Mouse (Mus musculus): ENCODE measurements at regions not wholly inside any gene's neighbourhood (a gene's known extent, or its start where the extent isn't known, plus 50 kb on each side); places are given as distances from the start of the nearest gene placed in this dataset.

- DNase-seq (ENCODE audit: extremely low spot score, low spot score) = no peak
These were observed 51.8 kb downstream of the Calml3 start for GRCm38 (mm10) chr13:3752334-3752733.

GRCm38 (mm10) chr13:3751222-3751621 lies 52.9 kb downstream of the Calml3 start:
- no peak for DNase-seq (ENCODE audit: extremely low spot score, low spot score)

DNA sequence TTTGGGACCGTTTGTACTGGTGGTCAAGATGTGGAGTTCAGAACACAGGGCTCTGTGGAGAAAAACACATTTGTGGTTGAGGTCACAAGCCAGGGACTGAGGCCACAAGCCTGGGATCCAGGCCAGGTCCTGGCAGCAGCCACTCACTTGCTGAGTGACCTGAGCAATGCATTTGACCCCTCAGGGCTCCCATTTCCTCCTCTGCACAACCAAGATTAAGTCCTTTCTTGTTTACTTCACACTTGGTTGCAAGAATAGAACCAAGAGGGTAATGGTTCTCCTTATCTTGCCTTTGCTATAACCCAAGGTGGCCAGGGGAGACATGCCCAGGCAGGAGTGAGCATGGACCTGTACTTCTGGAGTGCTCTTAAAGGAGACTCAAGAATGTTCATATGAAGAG lies 53.4 kb downstream of the Calml3 start:
- DNase-seq (ENCODE audit: extremely low spot score, low spot score) = no peak

- DNase-seq (ENCODE audit: extremely low spot score, low spot score) = no peak
These were observed 54.5 kb downstream of the Calml3 start for GRCm38 (mm10) chr13:3749646-3750045.

GRCm38 (mm10) chr13:3748859-3749258 lies 55.3 kb downstream of the Calml3 start:
- no peak for DNase-seq (ENCODE audit: extremely low spot score, low spot score)

DNA sequence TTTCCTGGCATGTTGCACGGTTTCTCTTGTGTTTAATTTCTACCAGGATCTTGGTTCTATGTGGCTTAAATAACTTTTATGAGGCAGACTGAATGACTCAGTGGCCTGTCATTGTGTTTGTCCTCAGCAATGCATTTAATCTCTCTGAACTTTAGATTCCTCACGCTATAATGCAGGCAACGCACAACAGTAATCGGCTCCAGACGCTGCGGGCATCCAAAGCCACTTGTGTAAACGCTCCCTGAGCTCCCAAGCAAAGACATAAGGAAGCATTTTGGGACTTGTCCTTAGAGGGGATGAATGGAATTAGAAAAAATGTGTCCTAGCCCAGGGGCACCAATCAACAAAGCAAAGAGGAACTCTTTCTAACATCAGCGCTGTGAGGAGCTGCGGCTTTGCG lies 57.6 kb downstream of the Calml3 start:
- no peak for DNase-seq (ENCODE audit: extremely low spot score, low spot score)

- DNase-seq (ENCODE audit: extremely low spot score, low spot score) = no peak
These were observed 59.2 kb downstream of the Calml3 start for GRCm38 (mm10) chr13:3744870-3745269.

GRCm38 (mm10) chr13:3743692-3744457 lies 60.2 kb downstream of the Calml3 start:
- no peak for DNase-seq (ENCODE audit: extremely low spot score, low spot score)

DNA sequence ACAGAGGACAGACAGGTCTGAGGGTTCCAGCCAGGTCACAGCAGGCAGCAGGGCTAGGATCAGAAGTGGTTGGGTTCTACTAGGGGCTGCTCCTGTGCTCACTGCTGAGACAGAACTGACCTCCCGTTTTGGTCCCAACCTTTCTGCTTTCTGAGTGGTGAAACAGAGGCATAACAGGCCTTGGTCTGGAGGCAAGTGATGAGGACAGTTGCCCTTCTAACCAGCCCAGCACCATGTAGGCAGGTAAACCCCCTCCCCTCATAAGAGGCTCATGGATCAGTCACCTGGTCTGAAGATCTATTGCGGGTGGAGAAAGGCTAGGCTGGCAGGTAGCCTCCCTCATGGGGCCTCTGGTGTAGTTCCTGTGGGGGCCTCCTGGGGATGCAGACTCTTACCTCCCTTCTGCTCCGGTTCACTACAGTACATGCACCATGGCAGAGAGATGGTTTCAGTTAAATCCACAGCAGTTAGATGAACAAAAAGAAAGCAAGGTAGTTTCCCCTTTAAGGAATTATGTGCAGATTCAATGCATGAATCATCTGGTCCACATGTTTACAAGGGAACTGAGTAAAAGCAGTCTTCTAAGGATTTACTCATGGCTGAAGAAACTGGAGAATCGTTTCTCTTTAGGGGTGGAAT lies 61.2 kb downstream of the Calml3 start:
- DNase-seq (ENCODE audit: extremely low spot score, low spot score) = no peak

- peak; percentile 53 for DNase-seq (ENCODE audit: extremely low spot score, low spot score)
These were observed 61.9 kb downstream of the Calml3 start for GRCm38 (mm10) chr13:3742094-3742730.

DNA sequence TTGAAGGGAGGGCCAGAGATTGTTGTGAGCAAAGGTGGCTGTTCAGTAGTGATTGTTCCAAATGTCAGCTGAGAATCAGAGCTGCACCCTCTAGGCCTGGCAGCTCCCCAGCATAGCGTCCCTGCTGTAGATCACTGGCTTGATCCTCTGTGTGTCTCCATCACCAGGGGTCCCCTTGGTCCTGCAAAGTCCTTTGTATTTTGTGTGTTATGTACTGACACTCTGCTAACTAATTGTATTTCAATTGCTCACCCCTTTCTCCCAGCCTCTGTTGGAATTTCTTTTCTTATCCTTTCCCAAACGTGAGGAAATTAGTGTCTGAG lies 73.5 kb downstream of the Calml3 start:
- DNase-seq (ENCODE audit: extremely low spot score, low spot score) = no peak

DNA sequence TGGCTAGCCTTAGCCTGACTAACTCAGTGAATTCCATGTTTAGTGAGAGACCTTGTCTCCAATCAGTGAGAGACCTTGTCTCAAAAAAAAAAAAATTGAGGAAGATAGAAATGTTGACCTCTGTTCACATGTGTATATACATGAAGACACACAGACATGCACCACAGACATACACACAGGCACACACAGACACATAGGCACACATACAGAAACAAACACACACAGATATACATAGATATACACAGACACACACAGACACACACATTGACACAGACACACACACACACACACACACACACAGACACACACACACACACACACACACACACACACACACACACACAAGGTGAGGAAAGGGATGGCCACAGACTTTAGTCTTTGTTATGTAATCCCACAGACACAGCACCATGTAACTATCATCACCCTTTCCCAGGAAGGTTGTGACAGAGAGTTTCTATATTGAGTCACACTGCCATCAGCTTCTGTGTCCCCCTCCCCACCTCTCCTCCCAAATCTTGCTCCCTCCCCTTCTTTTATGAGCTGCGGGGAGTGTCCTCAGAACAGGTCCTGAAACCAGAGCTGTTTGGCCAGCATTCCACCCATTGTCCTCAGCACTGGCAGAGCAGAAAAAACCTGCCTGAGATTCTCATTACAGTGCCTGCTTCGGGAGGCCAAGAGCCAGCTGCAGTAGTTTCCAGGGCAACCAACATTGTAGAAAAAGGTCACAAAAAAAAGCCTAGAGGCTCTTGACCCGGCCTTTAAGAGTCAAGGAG lies 74.0 kb downstream of the Calml3 start:
- DNase-seq (ENCODE audit: extremely low spot score, low spot score) = peak; percentile 45

DNA sequence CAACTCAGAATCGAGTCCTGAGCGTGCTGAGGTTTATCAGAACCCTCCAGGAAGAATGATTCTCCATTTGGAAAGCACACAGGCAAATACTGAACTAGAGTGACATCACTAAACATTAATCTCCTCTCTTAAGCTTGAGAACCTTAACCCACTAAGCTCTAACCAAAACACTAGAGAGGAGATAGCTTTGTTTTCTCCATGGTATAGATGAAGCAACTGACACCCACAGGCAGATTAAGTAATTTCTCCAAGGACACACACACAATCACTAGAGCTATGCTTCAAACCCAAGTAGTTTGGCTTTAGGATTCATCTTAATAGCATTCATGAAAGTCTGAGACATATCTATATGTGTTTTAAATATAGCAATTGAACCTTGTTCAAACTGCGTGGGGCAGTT lies 75.2 kb downstream of the Calml3 start:
- DNase-seq (ENCODE audit: extremely low spot score, low spot score) = no peak

- no peak for DNase-seq (ENCODE audit: extremely low spot score, low spot score)
These were observed 77.8 kb downstream of the Calml3 start for GRCm38 (mm10) chr13:3726331-3726781.

DNA sequence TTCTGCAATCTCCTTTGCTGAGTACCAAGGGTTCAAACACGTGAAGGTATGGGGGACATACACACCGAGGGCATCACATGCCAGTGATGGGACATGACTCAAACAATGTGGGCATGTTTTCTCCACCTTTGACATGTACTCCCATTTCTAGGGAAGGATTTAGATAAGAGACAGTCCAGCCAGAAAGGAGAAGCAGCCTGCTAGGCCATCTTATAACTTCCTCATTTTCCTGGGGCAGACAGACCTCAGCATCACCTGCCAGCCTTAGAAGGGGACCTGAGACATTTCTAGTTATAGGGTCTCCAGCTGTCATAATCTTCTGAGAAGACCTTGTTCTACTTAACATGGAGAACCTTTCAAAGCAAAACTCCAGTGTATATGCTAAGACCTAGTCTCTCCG lies 78.3 kb downstream of the Calml3 start:
- DNase-seq (ENCODE audit: extremely low spot score, low spot score) = no peak

- no peak for DNase-seq (ENCODE audit: extremely low spot score, low spot score)
These were observed 79.8 kb downstream of the Calml3 start for GRCm38 (mm10) chr13:3724313-3724712.

- no peak for DNase-seq (ENCODE audit: extremely low spot score, low spot score)
These were observed 80.5 kb downstream of the Calml3 start for GRCm38 (mm10) chr13:3723458-3724143.

DNA sequence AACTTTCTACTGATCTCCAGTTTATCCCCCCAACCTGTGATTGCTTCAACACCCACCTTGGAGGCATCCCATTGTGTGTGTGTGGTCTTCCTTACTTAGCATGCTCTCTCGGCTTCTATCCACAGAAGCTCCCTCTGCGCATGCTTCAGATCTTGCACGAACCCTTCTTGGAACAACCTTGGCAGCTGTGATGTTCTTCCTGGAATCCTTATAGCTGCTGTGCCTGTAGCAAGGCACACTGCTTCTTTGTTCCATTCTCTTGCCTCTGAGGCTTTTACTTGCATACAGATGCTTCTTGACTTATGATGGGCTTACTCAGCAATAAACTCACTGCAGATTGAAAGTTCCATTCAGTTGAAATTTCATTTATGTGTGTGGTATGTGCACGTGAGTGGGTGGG lies 81.2 kb downstream of the Asb13 start:
- no peak for DNase-seq (ENCODE audit: extremely low spot score, low spot score)

GRCm38 (mm10) chr13:3712497-3713160 lies 78.8 kb downstream of the Asb13 start:
- DNase-seq (ENCODE audit: extremely low spot score, low spot score) = peak; percentile 84

DNA sequence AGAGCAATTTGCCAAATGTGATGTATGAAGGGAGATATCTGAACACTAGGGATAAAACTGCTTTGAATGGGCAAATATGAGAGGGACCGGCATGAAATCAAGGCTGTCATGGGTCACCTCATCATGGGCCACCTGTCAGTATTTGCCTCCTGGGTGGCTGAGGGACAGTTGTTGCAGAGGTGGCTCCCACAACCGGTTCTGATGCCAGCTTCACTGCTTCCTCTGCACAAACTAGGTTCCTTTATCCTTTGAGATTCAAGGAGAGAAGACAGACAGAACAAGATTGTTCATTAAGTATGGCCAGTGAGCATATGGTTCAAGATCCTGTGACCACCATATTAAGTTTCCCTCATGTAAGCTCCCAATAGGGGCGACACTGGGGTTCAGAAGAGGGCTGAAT lies 78.3 kb downstream of the Asb13 start:
- DNase-seq (ENCODE audit: extremely low spot score, low spot score) = no peak
